Mouse (Mus musculus) right cerebral cortex, postnatal 4 days (tissue): ENCODE data around the gene Olfr960.

ENCODE experiments used
- DNase-seq: peaks from one replicate; pipeline ENCODE4 v3.0.0-alpha.2; 2022

Olfr960 gene

DNA sequence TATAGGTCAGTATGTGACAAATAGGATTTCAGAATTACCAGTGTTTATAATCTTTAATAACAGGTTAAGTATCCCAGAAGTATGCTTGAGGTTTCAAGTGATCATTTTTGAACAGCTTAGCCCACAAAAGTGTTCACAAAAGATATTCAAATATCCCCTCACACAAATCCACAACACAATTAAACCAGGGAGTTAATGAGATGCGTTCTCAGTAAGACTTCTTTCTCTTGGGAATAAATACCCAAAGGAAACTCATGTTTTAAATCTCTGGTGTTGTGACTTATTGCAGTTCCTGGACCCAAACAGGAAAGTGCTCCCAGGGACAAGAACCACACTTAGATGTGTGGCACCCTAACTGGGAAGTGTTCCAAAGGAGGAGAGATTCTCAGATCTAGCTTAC lies at the start of gene Olfr960:
Gene Olfr960 (plus strand): TSS at position 301 of the 400 bp plus-strand sequence.
- no peak for DNase-seq

DNA sequence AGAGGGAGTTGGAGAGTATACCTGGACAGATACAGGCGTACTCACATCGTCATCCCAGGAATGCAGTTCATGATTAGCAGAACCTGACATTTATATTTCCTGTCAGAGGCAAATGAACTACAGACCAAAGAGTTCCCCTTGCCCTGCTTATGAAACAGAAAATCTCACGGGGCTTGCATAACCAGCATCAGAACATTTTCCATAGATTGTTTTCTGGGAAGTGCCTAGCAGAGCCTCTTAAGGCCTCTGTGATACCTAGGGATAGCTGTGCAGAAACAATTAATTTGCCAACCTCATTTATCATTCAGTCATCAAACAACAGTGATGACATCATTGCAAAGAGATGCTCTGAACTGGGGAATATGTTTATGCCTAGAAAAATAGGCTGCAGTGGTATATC lies 45.7 kb upstream of the Olfr960 start, which contains the start of gene Olfr959:
Gene Olfr959 (minus strand): TSS at position 101 of the 400 bp plus-strand sequence.
- DNase-seq, result no peak

DNA sequence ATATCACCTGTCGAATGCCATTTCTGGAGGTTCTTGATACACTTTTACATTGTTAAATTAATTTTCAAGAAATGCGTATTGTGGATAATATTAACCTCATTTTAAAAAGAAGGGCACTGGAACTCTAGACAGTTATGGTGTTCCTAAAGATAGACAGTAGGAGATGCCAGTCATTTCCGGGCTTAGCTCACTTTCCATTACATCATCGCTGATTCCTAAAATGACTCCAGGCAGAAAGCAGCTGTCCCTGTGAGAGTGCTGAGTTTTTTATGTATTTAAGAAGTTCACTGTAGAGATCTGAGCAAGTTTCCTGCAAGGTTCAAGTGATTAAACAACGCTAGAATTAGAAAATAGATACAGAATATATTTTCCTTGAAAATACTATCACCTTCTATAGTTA lies 44.1 kb upstream of the Olfr960 start:
- no peak for DNase-seq

DNA sequence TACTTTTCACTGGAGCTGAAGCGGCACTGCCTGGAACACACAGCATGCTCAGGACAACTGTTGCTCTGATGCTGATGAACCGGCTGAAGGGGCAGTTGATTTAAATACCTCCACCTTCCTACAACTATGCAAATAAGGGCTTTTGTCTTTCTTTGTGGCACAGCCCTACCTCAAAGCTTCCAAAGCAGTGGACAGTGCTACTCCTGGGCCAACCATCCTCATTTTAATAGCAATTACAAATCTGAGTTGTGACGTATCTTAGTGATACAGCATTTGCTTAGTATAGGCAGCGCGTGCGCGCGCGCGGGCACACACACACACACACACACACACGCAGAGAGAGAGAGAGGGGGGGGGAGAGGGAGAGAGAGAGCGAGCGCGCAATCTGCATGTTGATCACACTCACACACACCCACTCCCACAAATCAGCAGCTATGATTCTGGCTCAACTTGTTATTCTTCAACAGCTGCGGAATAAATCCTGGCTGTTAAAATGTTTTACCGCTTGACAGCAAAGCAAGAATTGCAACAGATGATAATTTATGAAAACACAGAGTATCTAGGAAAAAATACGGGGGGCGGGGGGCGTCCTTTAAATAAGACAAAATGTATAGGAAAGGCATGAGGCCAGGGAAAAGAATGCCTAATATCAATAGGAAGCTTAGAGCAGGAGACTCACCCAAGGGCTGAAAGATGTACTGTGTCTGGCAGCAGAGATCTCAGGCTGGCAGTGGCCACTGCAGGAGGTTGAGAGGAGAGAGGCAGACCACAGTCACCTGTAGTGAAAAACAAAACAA lies 18.4 kb upstream of the Olfr960 start:
- DNase-seq, result peak; percentile 64

DNA sequence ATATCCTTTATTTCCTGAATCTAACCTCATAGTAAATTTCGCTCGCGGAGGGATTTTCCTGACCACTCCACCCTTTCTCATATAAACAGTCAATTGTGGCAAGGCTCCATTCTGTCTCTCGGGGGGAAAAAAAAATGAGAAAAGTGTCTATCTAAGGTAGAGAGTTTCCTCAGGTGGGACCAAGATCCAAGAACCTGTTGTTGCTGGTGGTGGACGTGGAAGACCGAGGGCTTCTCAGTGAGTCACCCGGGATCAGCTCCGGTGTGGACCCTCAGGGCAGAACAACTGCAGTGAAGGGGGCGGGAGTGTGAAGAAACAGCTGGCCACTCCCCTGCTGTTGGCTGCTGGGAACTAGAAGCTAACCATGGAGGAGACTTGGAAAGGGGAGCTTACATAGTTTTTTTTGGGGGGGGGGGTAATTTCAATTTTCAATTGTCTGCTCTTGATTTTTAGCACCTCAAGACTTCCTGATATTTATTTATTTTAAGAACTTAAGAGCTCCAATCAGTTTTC lies 17.8 kb upstream of the Olfr960 start:
- peak; percentile 9 for DNase-seq

DNA sequence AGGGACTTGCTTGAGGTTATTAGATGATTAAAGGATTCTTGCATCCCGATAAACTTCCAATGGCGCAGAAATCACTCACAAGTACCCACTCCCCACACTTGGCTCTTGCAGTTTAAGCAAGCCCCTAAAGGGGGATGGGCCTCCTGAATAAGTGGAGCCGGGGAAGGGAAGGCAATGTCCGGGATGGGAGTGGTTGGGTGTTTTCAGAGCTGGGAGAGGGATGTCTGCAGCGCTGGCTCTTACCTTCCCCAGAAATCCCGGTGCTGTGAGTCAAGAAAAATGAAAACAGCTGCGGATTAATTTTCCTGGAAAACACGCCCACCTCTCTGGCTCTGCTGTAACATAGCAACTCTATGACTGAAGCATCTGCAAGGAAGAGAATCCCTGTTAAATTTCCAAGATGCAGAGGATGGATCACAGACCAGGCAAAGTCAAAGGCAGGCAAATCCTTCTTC lies 17.1 kb upstream of the Olfr960 start, which contains the start of gene AW551984:
Gene AW551984 (minus strand): TSS at position 405 of the 455 bp plus-strand sequence.
- DNase-seq, result peak; percentile 5

DNA sequence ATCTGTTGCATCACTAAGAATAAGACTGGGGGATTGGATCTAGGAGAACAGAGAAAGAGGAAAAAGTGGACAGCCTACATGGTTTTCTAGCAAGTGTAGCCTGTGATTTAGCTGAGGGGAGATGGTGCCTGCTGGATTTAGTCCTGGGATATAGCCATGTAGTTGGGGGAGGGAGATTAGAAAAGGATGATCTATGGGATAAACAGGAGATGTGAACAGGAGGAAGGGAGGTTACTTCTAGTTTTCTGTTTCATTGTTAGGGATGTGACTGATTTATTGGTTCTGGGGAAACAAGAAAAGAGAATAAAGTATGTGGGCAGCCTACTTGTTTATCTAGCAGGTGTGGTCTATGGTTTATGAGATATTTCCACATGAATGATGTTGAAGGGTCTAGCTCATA lies 12.7 kb upstream of the Olfr960 start:
- DNase-seq, result no peak

DNA sequence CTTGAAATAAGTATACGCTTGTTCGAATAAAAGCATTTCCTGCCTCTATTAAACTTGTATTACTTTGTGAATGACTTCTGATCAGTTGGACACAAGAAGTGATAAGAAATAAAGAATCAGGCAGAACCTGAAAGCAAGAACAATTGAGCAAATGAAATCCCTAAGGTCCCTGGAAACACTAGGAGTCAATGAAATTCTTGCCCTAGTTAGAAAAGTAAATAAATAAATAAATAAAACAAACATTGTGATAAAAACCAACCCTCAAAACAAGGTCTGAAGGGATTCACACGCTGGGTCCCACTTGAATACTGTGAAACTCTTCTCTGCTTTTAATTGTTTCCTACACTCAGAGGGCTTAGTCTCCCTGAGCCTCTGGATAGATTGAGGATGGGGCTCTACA lies 10.8 kb upstream of the Olfr960 start, which contains the start of gene Olfr148:
Gene Olfr148 (plus strand): TSS at position 301 of the 400 bp plus-strand sequence.
- no peak for DNase-seq

DNA sequence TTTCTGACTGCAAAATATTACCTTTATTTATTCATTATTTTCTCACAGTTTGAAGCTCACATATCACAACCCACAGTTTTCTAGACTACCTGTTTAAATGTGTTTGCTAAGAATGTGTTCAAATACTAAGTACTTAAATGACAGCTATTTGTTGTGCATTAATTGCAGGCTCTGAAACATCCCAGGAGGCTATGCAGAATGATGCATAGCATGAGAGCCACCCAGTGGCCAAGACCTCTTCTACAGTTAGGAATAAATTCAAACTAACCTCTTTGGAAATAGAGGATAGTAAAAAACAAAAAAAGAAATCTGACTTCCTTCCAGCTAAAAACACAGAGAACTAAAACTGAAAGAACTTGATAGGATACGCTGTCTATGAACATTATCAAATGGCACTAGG lies 9.2 kb upstream of the Olfr960 start:
- DNase-seq, result peak; percentile 12

DNA sequence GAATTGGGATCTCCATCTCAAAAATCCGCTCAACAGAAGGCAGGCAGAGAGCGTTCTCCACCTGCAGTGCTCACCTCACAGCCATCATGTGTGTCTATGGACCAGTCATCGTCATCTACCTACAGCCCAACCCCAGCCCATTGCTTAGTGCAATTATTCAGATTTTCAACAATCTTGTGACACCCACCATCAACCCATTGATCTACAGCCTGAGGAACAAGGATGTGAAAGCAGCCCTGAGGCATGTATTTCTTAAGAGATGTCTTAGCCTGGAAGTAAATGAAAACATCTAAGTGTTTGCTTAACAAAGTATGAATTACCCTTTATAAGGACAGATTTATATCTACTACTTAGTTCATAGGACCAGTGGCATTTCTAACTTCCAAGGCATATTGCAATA lies 2.6 kb downstream of the Olfr960 start:
- DNase-seq, result no peak

DNA sequence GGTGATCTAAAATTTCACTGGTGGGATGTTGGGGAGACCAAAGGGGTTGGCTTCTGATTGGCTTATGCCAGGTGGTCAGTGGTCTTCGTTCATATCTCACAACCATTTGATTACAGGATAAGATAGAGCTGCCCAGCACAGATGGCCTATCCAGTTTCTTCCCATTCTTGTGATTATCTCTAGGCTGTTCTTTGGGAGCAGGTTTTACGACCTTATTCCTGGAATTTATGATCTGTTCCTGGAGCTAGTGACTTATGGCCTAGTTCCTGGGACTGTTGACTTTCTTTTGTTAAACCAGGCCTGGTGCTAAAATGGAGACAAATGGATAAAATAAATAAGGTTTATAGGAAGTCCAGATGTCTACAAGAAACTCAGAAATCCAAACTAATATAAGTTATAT lies 3.5 kb downstream of the Olfr960 start:
- no peak for DNase-seq

DNA sequence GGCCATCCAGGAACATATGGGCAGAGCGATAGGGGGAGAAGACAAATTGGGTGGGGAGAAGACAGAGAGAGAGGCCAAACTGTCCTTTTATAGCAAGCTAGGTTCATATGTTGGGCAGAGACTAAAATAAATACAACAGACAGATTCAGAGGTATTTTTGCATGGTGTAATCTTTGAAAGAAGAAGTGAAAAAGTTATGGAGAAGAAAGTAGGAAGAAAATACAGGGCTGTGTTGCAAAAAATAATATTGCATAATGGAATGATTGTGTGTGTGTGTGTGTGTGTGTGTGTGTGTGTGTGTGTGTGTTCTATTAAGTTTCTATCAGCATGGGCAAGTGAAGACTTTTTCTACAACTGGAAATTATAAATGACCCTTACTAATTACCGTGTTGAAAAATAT lies 7.9 kb downstream of the Olfr960 start:
- no peak for DNase-seq

DNA sequence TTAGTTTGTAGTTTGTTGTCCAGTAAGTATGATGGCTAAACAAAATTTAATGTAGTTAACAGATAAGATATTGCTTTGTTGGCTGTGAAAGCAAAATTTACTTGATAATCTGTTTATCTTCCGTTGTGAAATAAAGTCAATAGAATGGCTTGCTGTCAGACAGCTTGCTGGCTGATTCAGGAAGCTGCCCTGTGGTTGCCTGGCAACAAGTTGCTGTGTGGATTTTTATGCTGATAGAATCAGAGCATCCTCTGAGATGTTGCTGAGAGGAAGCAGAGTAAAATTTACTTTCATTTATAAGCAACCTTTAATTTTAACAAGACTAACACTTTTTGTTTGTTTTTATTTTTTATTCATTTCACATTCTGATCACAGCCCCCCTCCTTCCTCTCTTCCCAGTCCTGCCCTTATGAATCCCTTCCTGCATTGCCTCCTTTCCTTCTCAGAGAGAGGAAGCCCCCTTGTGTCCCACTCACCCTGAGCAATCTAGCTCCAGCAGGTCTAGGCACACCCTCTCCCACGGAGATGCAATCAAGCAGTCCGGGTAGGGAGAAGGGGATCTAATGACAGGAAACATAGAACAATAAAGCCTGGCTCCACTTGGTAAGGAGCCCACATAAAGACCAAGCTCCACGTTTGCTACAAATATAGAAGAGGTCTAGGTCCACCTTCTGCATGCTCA lies 12.9 kb downstream of the Olfr960 start:
- DNase-seq, result peak; percentile 26

DNA sequence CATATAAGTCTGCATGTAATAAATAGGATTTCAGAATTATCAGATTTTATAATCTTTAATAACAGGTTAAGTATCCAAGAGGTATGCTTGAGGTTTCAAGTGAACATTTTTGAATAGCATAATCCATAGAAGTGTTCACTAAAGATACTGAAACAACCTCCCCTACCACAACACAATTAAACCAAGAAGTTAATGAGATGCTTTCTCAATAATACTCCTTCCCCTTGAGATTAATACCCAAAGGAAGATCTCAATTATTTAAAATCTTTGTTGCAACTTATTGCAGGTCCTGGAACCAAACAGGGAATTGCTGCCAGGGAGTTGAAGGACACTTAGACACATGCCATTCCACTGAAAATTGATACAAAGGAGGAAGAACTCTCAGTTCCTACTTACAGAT lies 23.6 kb downstream of the Olfr960 start, which contains the start of gene Olfr961:
Gene Olfr961 (plus strand): TSS at position 301 of the 400 bp plus-strand sequence.
- no peak for DNase-seq

DNA sequence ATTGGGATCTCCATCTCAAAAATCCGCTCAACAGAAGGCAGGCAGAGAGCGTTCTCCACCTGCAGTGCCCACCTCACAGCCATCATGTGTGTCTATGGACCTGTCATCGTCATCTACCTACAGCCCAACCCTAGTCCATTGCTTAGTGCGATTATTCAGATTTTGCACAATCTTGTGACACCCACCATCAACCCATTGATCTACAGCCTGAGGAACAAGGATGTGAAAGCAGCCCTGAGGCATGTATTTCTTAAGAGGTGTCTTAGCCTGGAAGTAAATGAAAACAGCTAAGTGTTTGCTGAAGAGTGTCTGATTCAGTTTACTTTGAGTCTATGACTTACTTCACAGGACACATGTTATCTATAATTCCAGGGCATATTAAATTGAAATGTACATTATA lies 26.2 kb downstream of the Olfr960 start:
- DNase-seq, result no peak

DNA sequence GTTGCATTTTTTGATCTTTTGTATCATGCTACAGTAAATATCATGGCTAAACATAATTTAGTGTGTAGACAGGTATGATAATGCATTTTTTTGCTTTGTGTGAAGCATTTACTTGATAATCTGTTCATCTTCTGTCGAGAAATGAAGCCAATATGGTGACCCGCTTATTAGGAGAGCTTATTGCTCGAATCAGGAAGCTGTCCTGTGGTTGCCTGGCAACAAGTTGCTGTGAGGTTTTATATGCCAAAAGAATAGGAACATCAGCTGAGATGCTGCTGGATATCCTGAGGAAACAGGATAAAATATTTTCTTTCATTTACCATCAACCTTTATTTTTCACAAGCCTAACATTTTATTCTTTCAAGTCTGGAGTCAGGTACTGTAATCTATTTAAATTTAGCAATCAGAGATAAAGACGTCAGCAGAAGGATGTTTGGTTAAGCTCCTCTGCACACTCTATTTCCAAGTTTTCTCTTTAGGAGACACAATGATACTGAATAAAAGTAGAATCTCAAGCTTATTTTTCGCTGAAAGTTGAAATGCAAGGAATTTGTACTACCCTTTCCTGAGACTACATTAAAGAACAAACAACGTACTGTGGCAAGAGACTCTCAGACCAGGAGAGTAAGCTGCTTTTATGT lies 33.7 kb downstream of the Olfr960 start:
- no peak for DNase-seq

DNA sequence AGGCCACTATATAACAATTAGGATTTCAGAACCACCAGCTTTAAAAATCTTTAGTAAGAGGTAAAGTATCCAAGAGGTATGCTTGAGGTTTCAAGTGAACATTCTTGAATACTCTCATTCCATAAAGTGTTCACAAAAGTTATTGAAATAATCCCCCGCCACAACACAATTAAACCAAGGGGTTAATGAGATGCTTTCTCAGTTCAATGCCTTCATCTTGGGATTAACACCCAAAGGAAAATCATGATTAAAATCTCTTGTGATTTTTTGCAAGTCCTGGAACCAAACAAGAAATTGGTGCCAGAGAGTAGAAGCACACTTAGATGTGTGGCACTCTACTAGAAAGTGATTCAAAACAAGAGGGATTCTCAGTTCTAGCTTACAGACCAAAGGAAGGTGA lies 45.7 kb downstream of the Olfr960 start, which contains the start of gene Olfr963:
Gene Olfr963 (plus strand): TSS at position 301 of the 400 bp plus-strand sequence.
- DNase-seq, result no peak

DNA sequence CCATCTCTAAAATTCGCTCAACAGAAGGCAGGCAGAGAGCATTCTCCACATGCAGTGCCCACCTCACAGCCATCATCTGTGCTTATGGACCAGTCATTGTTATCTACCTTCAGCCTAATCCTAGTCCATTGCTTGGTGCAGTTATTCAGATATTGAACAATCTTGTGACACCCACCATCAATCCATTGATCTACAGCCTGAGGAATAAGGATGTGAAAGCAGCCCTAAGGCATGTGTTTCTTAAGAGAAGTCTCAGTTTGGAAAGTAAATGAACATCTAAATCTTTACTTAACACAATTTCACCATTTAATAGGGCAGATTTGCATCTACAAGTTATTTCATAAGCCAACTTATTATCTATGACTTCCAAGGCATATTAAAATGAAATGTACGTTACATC lies 48.5 kb downstream of the Olfr960 start:
- no peak for DNase-seq
